Mouse (Mus musculus) left cerebral cortex, adult 2 months (tissue): ENCODE measurements at regions not wholly inside any gene's neighbourhood (a gene's known extent, or its start where the extent isn't known, plus 50 kb on each side); places are given as distances from the start of the nearest gene placed in this dataset.
A peak's percentile ranks its signal among the peaks of the same experiment; 100 is the strongest.
"Not testable (repeated sequence)": the region's sequence is repeated elsewhere in the genome, so short reads cannot be mapped to it uniquely, and the experiment has no call there.

Experiments used
- DNase-seq, 2 experiments: peaks; one replicate each; pipeline ENCODE4 v3.0.0; 2021 to 2022; ENCODE audit warnings: low spot score in 2 of 2, mixed read lengths in 1 of 2; ENCODE audit errors: extremely low spot score in 1 of 2
- H3K27ac ChIP-seq: fragments of 200-600 bp; 2 replicates; pipeline ENCODE4 v1.8.1; 2022
- H3K4me3 ChIP-seq: fragments of 200-600 bp; 2 replicates; pipeline ENCODE4 v1.8.1; 2022
- CTCF ChIP-seq: fragments of 200-600 bp; IDR thresholded peaks from 2 replicates; pipeline ENCODE4 v1.8.1; 2022; ENCODE audit warnings: antibody characterized with exemption, mild to moderate bottlenecking, moderate library complexity
- intact Hi-C: fragments of 180-260 bp; cut with DNase I; formaldehyde crosslinking; loops from one replicate; pipeline ENCODE4 v1.15.1; 2025

DNA sequence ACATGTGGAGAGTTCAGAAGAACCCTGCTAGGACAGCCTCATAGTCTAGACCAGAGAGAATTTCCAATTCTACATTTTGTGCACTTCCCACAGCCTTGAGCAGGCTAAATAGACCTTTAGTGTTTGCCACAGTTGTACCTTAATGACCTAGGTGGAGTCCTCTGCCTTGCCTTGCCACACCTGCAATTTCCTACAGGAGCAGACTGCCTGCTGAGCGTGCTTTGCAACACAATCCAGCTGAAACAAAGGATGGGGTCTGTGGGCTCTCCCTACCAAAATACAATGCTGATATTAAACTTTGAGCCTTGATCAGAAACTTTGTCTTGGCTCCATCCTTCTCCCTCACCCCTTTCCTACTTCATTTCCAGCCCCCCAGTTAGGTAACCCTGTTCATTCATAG lies 326.0 kb upstream of the Snx7 start:
- DNase-seq, result no peak
- intact Hi-C loops, result no loop called here
- H3K4me3 ChIP-seq, result no peak overlapping the region
- H3K27ac ChIP-seq, result no peak overlapping the region
- no peak for TF ChIP-seq CTCF

DNA sequence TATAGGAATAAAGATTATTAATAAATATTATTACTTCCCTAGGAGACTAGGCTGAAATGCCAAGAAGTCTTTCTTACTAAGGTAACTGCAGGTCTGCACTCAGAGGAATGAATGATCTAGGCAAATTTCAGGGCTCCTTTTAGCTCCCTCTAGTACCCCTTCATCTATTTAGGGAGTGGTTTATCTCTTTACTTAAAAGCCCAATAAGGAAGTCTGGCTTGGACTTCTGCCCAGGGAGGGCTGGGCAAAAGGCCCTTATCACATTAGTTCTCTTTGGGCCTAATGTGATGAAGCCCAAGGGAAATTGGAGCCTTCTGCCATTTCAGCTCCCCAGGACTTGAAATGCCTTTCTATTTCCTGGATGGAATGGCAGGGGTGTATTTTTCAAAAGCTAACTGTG lies 320.6 kb upstream of the Snx7 start:
- intact Hi-C loops, result no loop called here
- H3K4me3 ChIP-seq, result no peak overlapping the region
- DNase-seq, result no peak
- no peak for TF ChIP-seq CTCF
- H3K27ac ChIP-seq, result no peak overlapping the region

DNA sequence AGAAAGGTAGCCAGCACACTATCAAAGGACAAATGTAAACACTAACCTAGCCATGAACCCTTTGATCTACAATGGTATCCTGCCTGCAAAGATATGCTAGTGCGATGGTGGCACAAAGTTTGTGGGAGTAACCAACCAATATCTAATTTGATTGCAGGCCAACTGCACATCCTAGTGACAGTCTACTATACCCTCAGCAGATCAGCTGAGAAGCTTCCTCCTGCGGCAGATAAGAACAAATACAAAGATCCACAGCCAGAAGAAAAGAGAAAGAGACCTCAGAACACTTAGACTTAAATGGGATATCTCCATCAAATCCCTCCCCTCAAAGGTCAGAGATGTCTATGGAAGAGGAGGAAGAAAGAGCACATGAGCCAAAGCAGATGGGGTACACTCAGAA lies 308.7 kb upstream of the Snx7 start:
- TF ChIP-seq CTCF, result no peak
- Histone ChIP-seq H3K4me3 (no peak overlapping the region), H3K27ac (no peak overlapping the region)
- intact Hi-C loops, result no loop called here
- DNase-seq, result no peak

DNA sequence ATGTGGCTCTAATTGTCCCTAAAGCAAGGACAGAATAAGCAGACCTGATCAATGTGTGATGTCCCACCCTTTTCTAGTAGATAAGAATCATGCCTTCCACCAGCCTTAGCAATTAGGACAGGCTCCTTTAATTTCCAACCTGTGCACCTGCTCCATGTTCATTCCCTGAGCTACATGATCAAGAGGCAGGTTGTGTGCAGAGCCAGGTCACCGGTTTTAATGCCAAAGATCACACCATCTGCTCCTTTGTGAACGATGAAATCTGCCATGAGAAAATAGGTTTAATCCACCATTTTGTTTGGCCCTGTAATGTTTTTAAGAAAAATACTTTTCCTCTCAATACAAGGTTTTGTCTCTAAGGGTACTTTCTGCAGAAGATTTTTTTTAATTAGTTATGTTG lies 294.2 kb upstream of the Snx7 start:
- H3K27ac ChIP-seq, result no peak overlapping the region
- no peak for DNase-seq
- no peak for TF ChIP-seq CTCF
- intact Hi-C loops, result no loop called here
- H3K4me3 ChIP-seq, result no peak overlapping the region

DNA sequence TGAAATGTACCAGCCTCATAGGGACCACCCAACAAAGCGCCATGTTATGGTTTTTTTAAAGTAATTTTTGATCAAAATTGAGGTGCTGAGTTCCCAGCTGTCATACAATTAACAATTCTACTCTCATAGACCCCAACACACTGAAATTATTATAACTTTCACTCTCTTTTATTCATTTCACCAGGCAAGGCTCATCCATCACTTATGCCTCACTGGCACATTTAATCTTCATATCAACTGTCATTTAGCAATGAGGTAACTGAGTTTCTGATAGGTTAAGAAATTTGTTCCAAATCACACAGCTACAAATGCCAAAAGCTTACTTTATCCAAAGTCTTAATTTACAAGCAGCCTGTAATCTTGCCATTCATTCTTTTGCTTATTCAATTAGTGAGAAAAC lies 276.1 kb upstream of the Snx7 start:
- intact Hi-C loops, result loop anchor here (5.0 kb wide), 1 partner anchor 97 kb away; no protein-coding TSS in a partner anchor

DNA sequence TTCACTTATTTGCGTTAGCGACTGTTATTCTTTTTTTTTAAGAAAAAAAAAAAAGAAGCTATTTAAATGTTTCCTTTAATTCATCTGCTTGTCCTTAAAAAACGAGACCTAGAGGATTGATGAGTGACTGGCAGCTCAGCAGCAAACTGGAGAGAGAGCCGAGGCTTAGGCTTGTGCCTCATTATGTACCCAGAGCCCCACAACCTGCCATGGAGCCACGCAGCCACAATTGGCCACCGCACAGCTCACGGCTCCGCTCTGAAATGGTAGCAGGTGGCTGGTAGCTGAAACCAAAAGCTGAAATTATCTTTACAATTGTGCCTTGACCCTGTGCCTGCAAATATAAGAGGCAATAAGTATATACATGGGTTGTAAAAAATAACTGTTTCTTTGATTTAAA lies 273.0 kb upstream of the Snx7 start:
- intact Hi-C loops, result loop anchor here (5.0 kb wide), 1 partner anchor 94 kb away; no protein-coding TSS in a partner anchor
- TF ChIP-seq CTCF, result no peak
- Histone ChIP-seq H3K4me3 (peak overlapping the region; percentile 13; the same call in 1 of the 2 replicates), H3K27ac (no peak overlapping the region)
- DNase-seq, result peak in 1 of 2 experiments; percentile 19

More for the DNA sequence above, 276.1 kb upstream of the Snx7 start:
- no peak overlapping the region for H3K4me3 ChIP-seq
- no peak overlapping the region for H3K27ac ChIP-seq
- no peak for DNase-seq
- TF ChIP-seq CTCF, result no peak

DNA sequence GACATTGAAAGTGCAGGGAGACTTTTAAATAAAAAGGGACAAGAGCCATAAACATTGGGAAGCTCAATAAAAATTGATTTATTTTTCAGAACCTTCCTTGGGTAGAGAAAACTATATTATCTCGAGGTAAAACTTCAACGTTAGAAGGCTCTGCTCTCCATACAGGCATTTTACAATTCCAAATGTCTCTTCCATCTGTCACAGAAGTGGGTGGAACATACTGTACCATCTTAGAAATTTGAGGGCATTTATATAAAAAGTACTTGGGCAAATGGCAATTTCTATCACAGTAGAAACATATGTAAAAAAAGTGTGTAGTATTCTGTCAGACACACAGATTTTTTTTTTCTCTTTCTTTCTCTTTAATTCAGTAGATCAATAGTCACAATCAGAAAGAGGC lies 271.4 kb upstream of the Snx7 start:
- TF ChIP-seq CTCF, result no peak
- intact Hi-C loops, result loop anchor here (5.0 kb wide), 1 partner anchor 93 kb away; no protein-coding TSS in a partner anchor
- H3K4me3 ChIP-seq, result no peak overlapping the region
- no peak overlapping the region; the same call in 1 of the 2 replicates for H3K27ac ChIP-seq
- no peak for DNase-seq

DNA sequence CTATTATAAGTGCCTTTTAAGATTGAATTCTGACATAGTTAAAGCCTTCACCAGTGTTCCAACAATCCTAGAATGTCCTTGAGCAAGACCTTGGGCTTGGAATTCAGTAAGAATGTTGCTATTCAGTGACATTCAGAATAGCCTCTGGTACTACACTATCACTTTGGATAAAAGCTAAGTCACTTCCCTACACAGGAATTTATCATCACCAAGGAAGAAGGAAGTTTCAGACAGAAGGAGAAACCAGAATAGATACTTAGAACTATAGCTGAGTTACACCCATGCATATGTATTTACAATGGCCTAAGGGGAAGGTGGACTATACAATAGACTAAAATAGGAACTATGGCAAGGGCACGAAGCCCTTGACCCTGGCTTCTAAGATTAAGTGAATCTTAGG lies 259.6 kb upstream of the Snx7 start:
- H3K27ac ChIP-seq, DNase-seq, intact Hi-C loops, H3K4me3 ChIP-seq: not testable (repeated sequence)

DNA sequence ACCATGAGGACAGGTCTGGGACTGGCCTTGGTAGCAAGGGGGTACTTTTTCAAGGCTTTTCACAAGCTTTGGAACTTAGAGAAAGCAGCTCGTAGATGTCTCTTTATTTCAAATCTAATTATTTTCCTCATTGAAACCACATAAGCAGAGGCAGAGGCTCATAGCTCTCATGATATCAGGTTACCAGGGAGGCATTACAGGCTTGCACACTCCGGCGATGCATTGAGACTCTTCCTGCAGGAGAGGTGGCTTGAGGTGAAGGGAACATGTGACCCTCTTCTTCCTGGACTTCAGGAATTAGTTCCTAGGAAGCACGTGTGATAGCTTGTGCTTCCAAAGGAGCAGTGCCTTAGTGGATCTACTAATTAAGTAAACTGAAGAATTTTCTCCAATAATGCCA lies 233.9 kb upstream of the Snx7 start:
- no peak for TF ChIP-seq CTCF
- DNase-seq, result no peak
- intact Hi-C loops, result no loop called here
- H3K27ac ChIP-seq, result no peak overlapping the region
- H3K4me3 ChIP-seq, result no peak overlapping the region

DNA sequence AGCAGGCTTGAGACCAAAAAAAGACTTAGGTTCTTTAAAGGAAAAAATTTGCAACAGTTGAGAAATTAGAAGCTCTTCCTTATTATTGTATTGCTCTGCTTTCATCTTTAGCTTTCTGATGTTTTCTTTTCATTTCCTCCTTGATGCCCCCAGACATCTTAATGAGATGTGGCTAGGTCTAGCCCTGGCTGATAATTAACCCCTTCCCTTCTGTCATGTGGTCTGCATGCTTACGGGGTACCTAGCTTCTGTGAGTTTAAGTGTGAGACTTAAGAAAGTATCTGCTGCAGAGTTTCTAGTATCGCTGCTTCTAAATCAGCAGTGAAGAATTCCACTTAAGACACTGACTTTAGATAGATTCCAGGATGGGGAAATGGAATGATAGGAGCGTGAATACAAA lies 215.8 kb upstream of the Snx7 start:
- TF ChIP-seq CTCF, result no peak
- Histone ChIP-seq H3K4me3 (no peak overlapping the region), H3K27ac (no peak overlapping the region)
- intact Hi-C loops, result no loop called here
- no peak for DNase-seq

DNA sequence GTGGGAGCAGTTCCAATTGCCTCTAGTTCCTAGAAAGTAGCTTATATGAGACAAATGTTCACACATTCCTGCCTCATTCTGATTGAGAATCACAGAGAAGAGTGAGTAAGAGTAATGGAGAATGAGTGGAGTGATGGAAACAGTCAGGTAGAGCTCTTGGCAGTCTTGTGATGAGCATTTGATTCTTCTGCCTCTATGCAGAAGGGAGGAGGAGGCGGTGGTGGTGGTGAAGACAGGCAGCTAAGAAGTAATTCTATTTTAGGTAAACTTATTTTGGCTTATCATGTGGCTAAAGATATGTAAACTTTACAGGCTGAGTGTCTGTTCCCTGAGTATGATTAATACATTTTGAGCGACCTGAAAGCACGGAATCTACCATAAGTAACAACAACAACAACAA lies 203.6 kb upstream of the Snx7 start:
- Histone ChIP-seq H3K4me3 (no peak overlapping the region), H3K27ac (no peak overlapping the region)
- TF ChIP-seq CTCF, result no peak
- no peak for DNase-seq
- intact Hi-C loops, result no loop called here

DNA sequence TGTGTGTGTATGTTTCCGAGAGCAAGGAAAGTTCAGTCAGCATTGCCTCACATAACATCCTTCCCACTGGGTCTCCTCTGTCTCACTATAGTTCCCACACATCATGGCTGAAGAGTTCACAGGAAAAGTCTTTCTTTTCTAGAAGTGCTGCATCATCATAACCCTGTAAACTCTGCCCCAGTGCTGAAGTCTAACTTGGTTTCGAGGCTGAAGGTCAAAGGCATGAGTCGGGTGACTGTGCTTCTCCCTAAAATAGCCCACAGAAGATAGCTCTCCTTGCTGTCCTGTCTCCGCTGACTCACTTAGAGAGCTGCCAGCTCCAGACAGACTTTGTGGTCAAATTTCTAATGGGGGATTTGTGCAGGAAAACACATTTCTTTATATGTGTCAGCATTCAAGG lies 201.4 kb upstream of the Snx7 start:
- DNase-seq, result no peak

DNA sequence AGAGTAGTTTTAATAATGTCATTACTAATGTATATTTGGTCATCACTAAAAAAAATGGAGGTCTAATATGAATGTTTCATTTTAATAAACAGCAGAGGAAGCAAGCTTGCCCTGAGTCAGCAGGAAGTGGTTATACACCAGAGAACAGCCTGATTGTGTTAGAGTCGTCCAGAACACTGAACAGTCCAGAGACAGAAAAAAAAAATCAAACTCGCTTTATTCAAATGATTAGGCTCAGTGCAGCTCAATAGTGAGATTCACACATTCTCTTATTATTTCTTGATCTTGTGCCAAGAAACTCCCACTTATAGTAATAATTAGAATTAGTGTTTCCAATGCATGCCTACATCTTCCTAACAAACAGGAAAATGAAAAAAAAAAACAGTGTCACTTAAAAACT lies 194.9 kb upstream of the Snx7 start:
- Histone ChIP-seq H3K27ac (no peak overlapping the region), H3K4me3 (no peak overlapping the region)
- no peak for TF ChIP-seq CTCF
- intact Hi-C loops, result no loop called here
- DNase-seq, result no peak

More for the DNA sequence above, 201.4 kb upstream of the Snx7 start:
- intact Hi-C loops, result no loop called here
- no peak for TF ChIP-seq CTCF
- H3K4me3 ChIP-seq, result no peak overlapping the region
- no peak overlapping the region for H3K27ac ChIP-seq

DNA sequence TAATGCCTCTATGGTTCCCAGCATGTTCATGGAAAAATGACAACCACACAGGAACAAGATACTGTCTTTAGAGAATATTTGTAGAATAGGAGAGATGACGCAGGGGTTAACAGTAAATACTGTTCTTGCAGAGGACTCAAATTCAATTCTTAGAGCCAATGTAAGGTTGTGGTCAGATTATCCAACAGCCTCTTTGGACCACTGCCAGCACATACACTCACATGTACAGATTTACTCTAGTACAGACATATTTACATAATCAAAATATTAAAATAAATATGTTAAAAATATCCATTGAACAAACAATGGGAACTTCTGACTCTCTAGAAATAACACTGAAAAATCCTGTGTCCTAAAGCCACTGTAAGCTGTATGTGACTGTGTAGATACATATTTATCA lies 193.8 kb upstream of the Snx7 start:
- no peak for DNase-seq
- Histone ChIP-seq H3K4me3 (no peak overlapping the region), H3K27ac (no peak overlapping the region)
- no peak for TF ChIP-seq CTCF
- intact Hi-C loops, result no loop called here
